Mouse (Mus musculus) limb, embryonic 13.5 days (tissue): ENCODE results near the gene Fbxo34. TPM values are rescaled to one million over a fixed set of nuclear protein-coding genes. Genes with fewer than 3 reads are reported as not detected.

ENCODE experiments used
- ATAC-seq: fragments of 200-750 bp; cut with Nextera tagmentation; 2 replicates; pipeline ENCODE4 v1.8.0; 2017; ENCODE audit warnings: low read depth, moderate number of reproducible peaks, moderate TSS enrichment; ENCODE audit not compliant: low FRiP score
- H3K27ac ChIP-seq: fragments of 300-500 bp; sonication (generic); 2 replicates; pipeline ENCODE4 v1.5.1; 2015; ENCODE audit warnings: inconsistent platforms, mild to moderate bottlenecking, moderate library complexity
- H3K27me3 ChIP-seq: fragments of 300-500 bp; sonication (generic); 2 replicates; pipeline ENCODE4 v1.6.1; 2015; ENCODE audit warnings: mild to moderate bottlenecking, inconsistent platforms
- H3K36me3 ChIP-seq: fragments of 300-500 bp; sonication (generic); 2 replicates; pipeline ENCODE4 v1.6.1; 2015; ENCODE audit warnings: inconsistent platforms, mild to moderate bottlenecking, moderate library complexity
- H3K4me1 ChIP-seq: fragments of 300-500 bp; sonication (generic); 2 replicates; pipeline ENCODE4 v1.6.1; 2015; ENCODE audit warnings: inconsistent platforms
- H3K4me2 ChIP-seq: fragments of 300-500 bp; sonication (generic); replicated peaks from 2 replicates; pipeline ENCODE4 v1.6.1; 2015; ENCODE audit warnings: inconsistent platforms, mild to moderate bottlenecking, moderate library complexity
- H3K4me3 ChIP-seq: fragments of 300-500 bp; sonication (generic); 2 replicates; pipeline ENCODE4 v1.5.1; 2015; ENCODE audit warnings: moderate library complexity, mild to moderate bottlenecking, inconsistent platforms
- H3K9ac ChIP-seq: fragments of 300-500 bp; sonication (generic); 2 replicates; pipeline ENCODE4 v1.6.1; 2015; ENCODE audit warnings: mild to moderate bottlenecking, inconsistent platforms
- H3K9me3 ChIP-seq: fragments of 300-500 bp; sonication (generic); 2 replicates; pipeline ENCODE4 v1.6.1; 2016; ENCODE audit warnings: inconsistent platforms
- WGBS: fragments of 180-500 bp; shearing (Covaris S2); methylation state at CpG from one replicate; pipeline ENCODE4 v1.1.7; 2015; 5-methylcytosine and 5-hydroxymethylcytosine counted together
- polyA plus RNA-seq: library from polyadenylated mRNA; unstranded; fragments of >200 nt; fragmentation: Nextera tagmentation; extraction: Ambion mirVana; gene quantifications from 2 replicates; pipeline ENCODE4 v1.2.1, GENCODE M21; 2015

Fbxo34 gene
- polyA plus RNA-seq, 1 experiment from 2014 or later: 26.6 TPM

DNA sequence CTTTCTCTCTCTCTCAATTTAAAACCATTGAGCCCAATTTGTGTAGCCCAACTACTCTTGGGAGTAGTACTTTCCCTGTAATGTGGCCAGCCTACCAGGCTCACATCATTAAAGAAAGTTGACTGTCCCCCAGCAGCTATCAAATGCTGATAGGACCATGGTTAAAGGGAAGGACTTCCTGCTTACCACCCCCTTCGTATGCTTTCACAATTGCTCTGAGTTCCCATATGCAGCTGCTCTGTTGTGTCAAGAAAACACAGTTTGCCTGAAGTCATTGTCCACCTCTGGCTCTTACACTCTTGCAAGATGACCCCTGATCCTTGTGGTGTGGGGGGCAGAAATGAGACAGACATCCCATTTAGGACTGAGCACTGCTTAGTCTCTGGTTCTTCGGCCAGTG, 5.3 kb upstream of the Fbxo34 start:
- 67% methylated on average over 2 of the region's 2 CpGs for WGBS
- Histone ChIP-seq H3K36me3 (no peaks in the 10 kb centered on the region), H3K9me3 (peaks cover 15% of the 10 kb centered on the region), H3K4me2 (no peak overlapping the region), H3K27me3 (no peaks in the 10 kb centered on the region), H3K27ac (no peak overlapping the region), H3K4me1 (no peaks in the 10 kb centered on the region), H3K9ac (no peak overlapping the region), H3K4me3 (no peak overlapping the region)
- no peak for ATAC-seq

DNA sequence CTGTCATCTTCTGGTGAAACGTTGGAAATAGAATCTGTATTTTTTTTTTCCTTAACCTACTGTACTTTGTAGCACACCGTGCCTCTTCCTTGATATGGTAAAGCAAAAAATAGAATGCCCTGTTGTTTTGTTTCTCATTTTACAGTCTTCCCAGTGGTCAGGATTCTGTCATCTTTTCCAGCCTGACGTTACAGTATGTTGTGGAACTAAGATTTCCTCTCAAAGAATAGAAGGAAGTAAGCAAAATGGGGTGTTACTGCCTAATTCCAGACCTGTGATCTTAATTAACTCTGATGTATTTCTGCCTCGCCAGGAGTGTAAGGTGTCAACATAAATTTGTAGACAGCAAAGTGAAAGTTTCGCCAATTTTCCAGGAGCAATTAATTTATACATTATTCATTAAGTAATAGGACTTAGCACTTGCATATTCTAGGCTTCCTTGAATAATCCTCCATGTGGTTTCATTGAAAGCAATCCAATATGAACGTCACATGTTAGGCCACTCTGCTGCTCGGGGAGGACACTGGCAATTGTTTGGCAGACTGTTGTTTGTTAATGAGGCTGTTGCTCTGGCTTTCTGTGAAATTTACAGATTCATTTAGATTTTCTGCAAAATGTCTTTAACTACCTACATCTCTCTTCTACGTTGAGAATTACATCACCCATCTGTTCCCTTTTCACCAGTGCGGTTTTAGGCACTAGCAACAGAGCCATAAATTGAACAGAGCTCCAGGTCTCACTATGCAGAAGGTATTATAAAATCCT, 4.7 kb upstream of the Fbxo34 start:
- no peak overlapping the region for H3K9ac ChIP-seq
- H3K27me3 ChIP-seq: no peaks in the 10 kb centered on the region
- H3K4me1 ChIP-seq: no peaks in the 10 kb centered on the region
- H3K36me3 ChIP-seq: no peaks in the 10 kb centered on the region
- H3K4me3 ChIP-seq: no peak overlapping the region
- H3K4me2 ChIP-seq: no peak overlapping the region
- H3K9me3 ChIP-seq: 0 out of 2 replicates have a peak, but pooled peaks cover 10% of the 10 kb centered on the region
- ATAC-seq: no peak
- WGBS: 53% methylated on average over 9 of the region's 9 CpGs
- no peak overlapping the region for H3K27ac ChIP-seq

DNA sequence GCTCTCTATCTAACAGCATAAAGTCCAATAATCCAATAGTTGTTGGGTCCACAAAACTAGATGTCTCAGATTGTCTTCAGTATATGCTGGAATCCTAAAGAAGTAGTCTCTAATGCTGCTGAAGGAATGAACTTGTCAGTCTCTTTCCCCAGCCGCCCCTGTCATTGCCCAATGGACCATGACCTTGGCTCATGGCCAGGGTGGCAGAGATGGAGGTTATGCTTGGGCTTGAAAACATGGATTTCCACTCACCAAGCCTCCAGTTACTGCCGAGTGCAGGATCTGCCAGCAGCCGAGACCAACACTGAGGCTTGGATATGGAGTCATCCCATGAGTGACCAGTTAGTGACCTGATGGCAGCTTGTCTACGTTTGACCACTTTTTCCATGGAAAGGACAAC, 9.3 kb downstream of the Fbxo34 start:
- no peak for ATAC-seq

DNA sequence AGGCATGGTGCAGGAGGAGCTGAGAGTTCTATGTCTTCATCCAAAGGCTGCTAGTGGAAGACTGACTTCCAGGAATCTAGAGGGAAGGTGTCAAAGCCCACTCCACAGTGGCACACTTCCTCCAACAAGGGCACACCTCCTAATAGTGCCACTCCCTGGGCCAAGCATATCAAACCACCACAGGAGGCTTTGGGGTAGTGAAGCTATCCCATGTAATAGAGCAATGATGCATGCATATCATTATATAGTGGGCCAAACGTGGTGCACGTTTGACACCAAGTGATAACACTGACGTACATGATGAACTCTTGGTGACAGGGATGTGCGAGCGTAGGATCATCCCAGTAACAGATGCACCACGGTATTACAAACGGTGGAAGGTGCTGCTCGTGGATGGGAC, 11.8 kb downstream of the Fbxo34 start:
- no peak overlapping the region for H3K27ac ChIP-seq
- H3K4me3 ChIP-seq: no peak overlapping the region
- H3K27me3 ChIP-seq: no peaks in the 10 kb centered on the region
- H3K9me3 ChIP-seq: no peaks in the 10 kb centered on the region
- WGBS: 88% methylated on average over 8 of the region's 8 CpGs
- H3K36me3 ChIP-seq: no peaks in the 10 kb centered on the region
- H3K4me1 ChIP-seq: no peaks in the 10 kb centered on the region
- no peak overlapping the region for H3K9ac ChIP-seq
- no peak overlapping the region for H3K4me2 ChIP-seq
- no peak for ATAC-seq

More for the DNA sequence above, 9.3 kb downstream of the Fbxo34 start:
- H3K27ac ChIP-seq: no peak overlapping the region
- H3K27me3 ChIP-seq: no peaks in the 10 kb centered on the region
- WGBS: 87% methylated on average over 4 of the region's 4 CpGs
- H3K4me2 ChIP-seq: no peak overlapping the region
- H3K4me1 ChIP-seq: no peaks in the 10 kb centered on the region
- no peak overlapping the region for H3K4me3 ChIP-seq
- no peaks in the 10 kb centered on the region for H3K36me3 ChIP-seq
- no peaks in the 10 kb centered on the region for H3K9me3 ChIP-seq
- H3K9ac ChIP-seq: no peak overlapping the region

DNA sequence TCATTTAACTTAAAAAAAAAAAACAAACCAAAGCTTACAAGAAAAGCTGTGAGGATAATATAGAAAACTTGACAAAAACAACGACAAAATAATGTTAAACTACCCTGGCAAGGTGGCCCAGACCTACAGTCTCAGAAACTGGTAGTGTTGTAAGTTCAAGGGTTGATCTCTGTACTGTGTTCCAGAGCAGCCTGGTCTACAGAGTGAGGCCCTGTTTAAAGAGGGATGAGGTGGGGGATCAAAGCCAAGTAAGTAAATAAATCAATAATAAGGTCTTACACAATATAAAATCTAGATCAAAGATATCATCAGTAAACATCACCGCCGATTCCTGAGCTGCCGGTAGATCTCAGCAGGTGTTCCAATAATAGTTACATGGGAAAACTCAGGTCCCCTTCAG, 12.2 kb downstream of the Fbxo34 start:
- H3K36me3 ChIP-seq: no peaks in the 10 kb centered on the region
- WGBS: 76% methylated on average over 4 of the region's 4 CpGs

DNA sequence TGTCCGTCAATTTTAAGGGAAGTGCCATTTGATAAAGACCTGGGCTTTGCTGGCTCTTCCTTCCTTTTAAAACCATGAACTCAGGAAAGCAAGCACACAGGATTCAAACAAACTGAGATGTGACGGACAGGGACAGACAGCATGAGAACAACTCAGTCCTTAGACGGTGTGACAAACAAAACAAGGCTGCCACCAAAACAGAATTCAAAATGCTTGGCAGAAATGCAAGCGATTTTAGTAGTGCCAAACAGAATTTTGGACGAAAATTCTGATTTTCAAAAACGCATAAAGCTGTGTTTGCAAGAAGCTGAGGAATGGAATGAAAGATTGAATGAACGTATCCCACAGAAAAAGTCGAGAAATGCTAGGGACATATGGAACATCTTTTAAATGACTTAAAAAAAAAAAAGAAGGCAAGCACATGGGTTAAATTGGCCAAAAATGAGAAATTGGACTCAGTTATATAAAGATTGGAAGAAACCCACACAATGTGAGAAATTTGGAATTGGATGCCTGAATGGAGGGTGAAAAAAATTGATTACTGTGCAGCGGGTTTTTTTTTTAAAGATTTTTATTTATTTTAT, 12.7 kb downstream of the Fbxo34 start:
- no peak for ATAC-seq
- no peaks in the 10 kb centered on the region for H3K36me3 ChIP-seq
- H3K4me2 ChIP-seq: no peak overlapping the region
- no peaks in the 10 kb centered on the region for H3K9me3 ChIP-seq
- H3K27me3 ChIP-seq: no peaks in the 10 kb centered on the region
- H3K4me3 ChIP-seq: no peak overlapping the region
- no peak overlapping the region for H3K27ac ChIP-seq
- H3K9ac ChIP-seq: no peak overlapping the region
- H3K4me1 ChIP-seq: no peaks in the 10 kb centered on the region
- 80% methylated on average over 9 of the region's 9 CpGs for WGBS

More for the DNA sequence above, 12.2 kb downstream of the Fbxo34 start:
- Histone ChIP-seq H3K9ac (no peak overlapping the region), H3K27me3 (no peaks in the 10 kb centered on the region), H3K4me3 (no peak overlapping the region), H3K9me3 (no peaks in the 10 kb centered on the region), H3K4me1 (no peaks in the 10 kb centered on the region), H3K27ac (no peak overlapping the region), H3K4me2 (no peak overlapping the region)
- no peak for ATAC-seq

DNA sequence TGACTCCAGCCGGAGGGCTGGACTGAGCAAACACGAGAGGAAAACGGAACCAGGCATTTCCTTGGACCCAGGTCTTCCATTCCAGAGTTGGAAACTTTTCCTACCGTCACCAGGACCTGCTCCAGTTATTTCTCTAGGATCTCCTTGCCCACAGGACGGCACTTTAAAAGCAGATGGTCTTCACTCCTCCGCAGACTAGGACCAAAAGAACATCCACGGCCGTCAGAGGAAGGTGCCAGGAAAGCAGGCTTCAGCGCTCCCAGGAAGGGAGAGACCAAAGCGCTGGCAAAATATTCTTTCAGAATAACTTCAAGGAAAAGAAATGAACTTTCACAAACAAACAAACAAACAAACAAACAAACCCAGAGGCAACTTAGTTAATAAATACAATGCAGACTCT, 14.2 kb downstream of the Fbxo34 start:
- WGBS: 75% methylated on average over 10 of the region's 10 CpGs
- Histone ChIP-seq H3K36me3 (no peaks in the 10 kb centered on the region), H3K27ac (no peak overlapping the region), H3K4me2 (no peak overlapping the region), H3K4me1 (no peaks in the 10 kb centered on the region), H3K9ac (no peak overlapping the region), H3K9me3 (no peaks in the 10 kb centered on the region), H3K27me3 (no peaks in the 10 kb centered on the region), H3K4me3 (no peak overlapping the region)
- no peak for ATAC-seq

DNA sequence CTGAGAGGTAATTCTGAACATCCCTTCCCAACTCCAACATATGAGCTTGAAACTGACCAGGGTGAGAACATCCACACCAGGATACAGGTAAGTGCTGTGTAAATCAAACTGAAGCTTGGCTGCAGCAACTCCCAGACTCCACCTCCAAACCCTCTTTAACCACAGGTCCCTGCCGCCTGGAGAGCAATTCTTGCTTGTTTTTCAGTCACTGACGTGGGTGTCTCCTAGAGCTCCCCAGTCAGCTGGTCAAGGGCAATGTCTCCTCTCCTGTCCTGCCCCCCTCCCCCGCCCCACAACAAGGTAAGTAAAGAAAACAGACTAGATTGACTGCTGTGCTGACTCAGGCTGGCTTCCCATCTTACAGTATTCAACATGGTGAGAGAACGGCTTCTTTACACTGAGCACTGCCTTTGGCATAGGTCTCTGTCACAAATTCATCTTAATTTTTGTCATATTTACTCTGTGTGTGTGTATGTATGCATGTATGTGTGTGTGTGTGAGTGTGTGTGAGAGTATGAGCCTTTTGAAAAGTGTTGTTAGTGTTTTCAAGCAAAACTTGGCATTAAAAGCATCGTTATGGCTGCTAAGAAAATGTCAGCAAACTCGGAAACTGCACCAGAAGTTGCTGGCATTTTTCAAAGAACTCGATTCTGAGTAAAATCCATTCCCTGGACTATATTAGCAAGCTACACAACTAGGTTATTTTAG, 15.4 kb downstream of the Fbxo34 start:
- Histone ChIP-seq H3K9me3 (no peaks in the 10 kb centered on the region), H3K27me3 (no peaks in the 10 kb centered on the region), H3K4me1 (no peaks in the 10 kb centered on the region), H3K27ac (no peak overlapping the region), H3K4me3 (no peak overlapping the region), H3K36me3 (no peaks in the 10 kb centered on the region), H3K9ac (no peak overlapping the region), H3K4me2 (no peak overlapping the region)
- no peak for ATAC-seq
- 46% methylated on average over 7 of the region's 7 CpGs for WGBS

DNA sequence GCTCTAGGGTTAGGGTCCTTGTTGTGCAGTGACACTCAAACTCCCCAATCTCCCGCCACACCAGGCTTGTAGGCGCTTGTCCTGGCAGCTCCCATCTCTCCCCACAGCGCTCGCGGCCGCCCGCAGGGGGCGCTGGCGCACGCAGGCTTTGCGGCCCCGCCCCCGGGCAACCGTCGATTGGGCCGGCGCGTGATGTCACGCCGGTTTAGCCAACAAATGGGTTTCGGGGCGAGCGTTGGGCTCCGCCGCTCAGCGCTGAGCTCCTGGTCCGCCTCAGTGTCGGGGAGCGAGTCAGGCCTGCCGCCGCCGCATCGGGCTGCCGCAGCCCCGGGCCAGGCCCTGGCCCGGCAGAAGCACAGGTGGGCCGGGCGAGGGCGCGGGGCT, 22.1 kb downstream of the Fbxo34 start:
- Histone ChIP-seq H3K27ac (peak overlapping the region; percentile 58), H3K4me1 (peaks cover 18% of the 10 kb centered on the region), H3K27me3 (no peaks in the 10 kb centered on the region), H3K9ac (peak overlapping the region; percentile 94), H3K4me2 (peak overlapping the region; percentile 72), H3K36me3 (peaks cover 6% of the 10 kb centered on the region; the same call in 1 of the 2 replicates), H3K4me3 (peak overlapping the region; percentile 98), H3K9me3 (no peaks in the 10 kb centered on the region)
- under 1% methylated on average over 34 of the region's 40 CpGs for WGBS
- ATAC-seq: peak; percentile 94

DNA sequence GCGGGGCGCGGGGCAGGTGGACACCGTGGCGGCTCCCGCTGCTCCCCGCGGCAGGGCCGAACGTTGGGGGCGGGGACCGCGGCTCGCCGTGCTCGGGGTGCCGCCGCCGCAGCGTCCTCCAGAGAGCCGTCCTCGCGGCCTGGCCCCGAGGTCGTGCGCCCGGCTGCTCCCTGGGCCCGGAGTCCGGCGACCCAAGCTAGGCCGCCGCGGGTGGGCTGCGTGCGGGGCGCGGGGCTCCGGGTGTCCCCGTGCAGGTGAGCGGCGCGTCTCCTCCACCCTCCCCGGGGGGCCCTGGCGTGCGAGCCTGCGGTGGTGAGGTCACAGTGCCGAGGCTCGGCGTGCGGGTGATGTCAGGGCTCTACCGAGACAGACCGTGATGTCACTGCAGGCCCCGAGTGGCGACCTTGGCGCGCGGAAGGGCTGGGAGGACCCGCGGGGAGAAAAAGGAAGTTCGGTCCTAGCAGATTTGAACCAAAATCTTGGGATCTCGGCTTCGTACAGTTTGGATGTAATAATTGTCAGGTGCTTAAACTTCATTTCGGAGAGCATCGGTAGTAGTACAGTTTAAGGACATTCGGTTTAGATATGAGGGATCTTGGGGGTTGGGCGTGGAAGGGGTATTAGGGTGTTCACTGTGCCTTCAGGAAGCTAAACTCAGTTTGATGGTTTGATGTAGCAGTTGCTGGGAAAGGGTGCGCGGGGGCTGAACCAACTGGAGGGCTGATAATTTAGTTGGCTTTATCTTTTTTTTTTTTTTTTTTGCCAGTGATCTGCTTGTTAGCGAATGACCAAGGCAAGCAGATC, 22.7 kb downstream of the Fbxo34 start:
- Histone ChIP-seq H3K27ac (peak overlapping the region; percentile 58), H3K4me3 (peak overlapping the region; percentile 98), H3K4me2 (peak overlapping the region; percentile 72), H3K9ac (peak overlapping the region; percentile 94), H3K4me1 (peaks cover 18% of the 10 kb centered on the region), H3K36me3 (peaks cover 6% of the 10 kb centered on the region; the same call in 1 of the 2 replicates), H3K9me3 (no peaks in the 10 kb centered on the region), H3K27me3 (no peaks in the 10 kb centered on the region)
- ATAC-seq: peak; percentile 71
- 2% methylated on average over 54 of the region's 69 CpGs for WGBS

DNA sequence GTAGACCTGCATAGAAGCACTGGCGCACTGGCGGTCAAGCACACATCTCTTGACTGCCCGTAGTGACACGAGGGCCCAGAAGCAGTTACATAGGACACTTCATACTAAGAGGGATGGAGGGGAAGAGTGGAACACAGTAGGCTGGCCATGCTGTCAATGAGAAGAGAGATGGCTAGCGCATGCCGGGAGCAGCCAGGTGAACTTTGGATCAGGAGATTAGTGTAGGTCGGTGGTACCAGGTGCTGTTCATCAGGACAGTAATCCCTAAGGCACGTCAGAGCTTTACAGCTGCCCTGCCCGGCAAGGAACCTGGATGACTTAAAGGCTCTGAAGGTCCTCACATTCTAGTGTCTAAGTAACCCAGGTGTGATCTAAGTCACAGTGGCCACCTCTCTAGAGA, 23.7 kb downstream of the Fbxo34 start:
- peaks cover 6% of the 10 kb centered on the region; the same call in 1 of the 2 replicates for H3K36me3 ChIP-seq
- no peaks in the 10 kb centered on the region for H3K9me3 ChIP-seq
- peak overlapping the region; percentile 25; the same call in 1 of the 2 replicates for H3K9ac ChIP-seq
- H3K4me3 ChIP-seq: peak overlapping the region; percentile 98; the same call in 1 of the 2 replicates
- H3K4me2 ChIP-seq: peak overlapping the region; percentile 72
- no peak for ATAC-seq
- H3K27me3 ChIP-seq: no peaks in the 10 kb centered on the region
- H3K27ac ChIP-seq: no peak overlapping the region
- 78% methylated on average over 9 of the region's 9 CpGs for WGBS
- peaks cover 18% of the 10 kb centered on the region for H3K4me1 ChIP-seq
